Mouse (Mus musculus) intestine, embryonic 14.5 days (tissue): ENCODE results near the gene Oit1. TPM values are rescaled to one million over a fixed set of nuclear protein-coding genes. Genes with fewer than 3 reads are reported as not detected.

ENCODE experiments used
- ATAC-seq: fragments of 200-750 bp; cut with Nextera tagmentation; replicated peaks from 2 replicates; pipeline ENCODE4 v1.8.0; 2017; ENCODE audit warnings: low read depth, moderate number of reproducible peaks, moderate TSS enrichment, moderate library complexity; ENCODE audit not compliant: low FRiP score, low TSS enrichment
- DNase-seq: peaks from one replicate; pipeline ENCODE4 v3.0.0-alpha.2; 2018; ENCODE audit warnings: low spot score
- H3K27ac ChIP-seq: fragments of 300-500 bp; sonication (generic); 2 replicates; pipeline ENCODE4 v1.5.1; 2014; ENCODE audit warnings: low read depth, mild to moderate bottlenecking, control low read depth
- H3K27me3 ChIP-seq: fragments of 300-500 bp; sonication (generic); replicated peaks from 2 replicates; pipeline ENCODE4 v1.6.1; 2014; ENCODE audit warnings: low read length, control low read depth; ENCODE audit not compliant: control insufficient read depth, insufficient read depth
- H3K36me3 ChIP-seq: fragments of 300-500 bp; sonication (generic); 2 replicates; pipeline ENCODE4 v1.6.1; 2014; ENCODE audit warnings: low read length, control low read depth; ENCODE audit not compliant: control insufficient read depth, insufficient read depth
- H3K4me1 ChIP-seq: fragments of 300-500 bp; sonication (generic); replicated peaks from 2 replicates; pipeline ENCODE4 v1.6.1; 2014; ENCODE audit warnings: low read length, control low read depth, mixed read lengths; ENCODE audit not compliant: control insufficient read depth, insufficient read depth
- H3K4me2 ChIP-seq: fragments of 300-500 bp; sonication (generic); 2 replicates; pipeline ENCODE4 v1.6.1; 2014; ENCODE audit warnings: low read length
- H3K4me3 ChIP-seq: fragments of 300-500 bp; sonication (generic); 2 replicates; pipeline ENCODE4 v1.5.1; 2014; ENCODE audit warnings: low read depth, low read length, control low read depth, mixed read lengths
- H3K9ac ChIP-seq: fragments of 300-500 bp; sonication (generic); 2 replicates; pipeline ENCODE4 v1.6.1; 2014; ENCODE audit warnings: mild to moderate bottlenecking, low read length
- H3K9me3 ChIP-seq: fragments of 300-500 bp; sonication (generic); 2 replicates; pipeline ENCODE4 v1.6.1; 2016; ENCODE audit warnings: low read length, control low read depth; ENCODE audit not compliant: control insufficient read depth
- WGBS: fragments of 180-500 bp; shearing (Covaris S2); extraction: QIAGEN DNeasy Blood & Tissue Kit; methylation state at CpG from one replicate; pipeline ENCODE4 v1.1.7; 2014; 5-methylcytosine and 5-hydroxymethylcytosine counted together
- polyA plus RNA-seq: library from polyadenylated mRNA; unstranded; fragments of >200 nt; fragmentation: Nextera tagmentation; extraction: Ambion mirVana; gene quantifications from 2 replicates; pipeline ENCODE4 v1.2.1, GENCODE M21; 2014

The Oit1 gene
- polyA plus RNA-seq, 1 experiment from 2014 or later: 1.9 TPM

GRCm38 (mm10) chr14:8316366-8317193, 62.0 kb downstream of the Oit1 start:
- H3K36me3 ChIP-seq: no peaks in the 10 kb centered on the region
- DNase-seq: no peak
- H3K27me3 ChIP-seq: peaks cover 42% of the 10 kb centered on the region
- H3K4me2 ChIP-seq: peak overlapping the region; percentile 44
- H3K4me3 ChIP-seq: peak overlapping the region; percentile 23
- peaks cover 9% of the 10 kb centered on the region; the same call in 1 of the 2 replicates for H3K4me1 ChIP-seq
- 3% methylated on average over 23 of the region's 23 CpGs for WGBS
- no peak overlapping the region for H3K27ac ChIP-seq
- H3K9me3 ChIP-seq: no peaks in the 10 kb centered on the region
- no peak overlapping the region for H3K9ac ChIP-seq
- ATAC-seq: no peak

GRCm38 (mm10) chr14:8315169-8315568, 63.4 kb downstream of the Oit1 start:
- Histone ChIP-seq H3K4me2 (no peak overlapping the region), H3K27me3 (peaks cover 42% of the 10 kb centered on the region), H3K27ac (no peak overlapping the region), H3K4me3 (no peak overlapping the region), H3K9me3 (no peaks in the 10 kb centered on the region), H3K4me1 (peaks cover 9% of the 10 kb centered on the region; the same call in 1 of the 2 replicates), H3K36me3 (no peaks in the 10 kb centered on the region), H3K9ac (no peak overlapping the region)
- ATAC-seq: no peak
- 78% methylated on average over 6 of the region's 6 CpGs for whole genome bisulfite sequencing
- no peak for DNase-seq

- ATAC-seq (no peak), DNase-seq (no peak)
- Histone ChIP-seq H3K4me2 (no peak overlapping the region), H3K9ac (no peak overlapping the region), H3K36me3 (no peaks in the 10 kb centered on the region), H3K27me3 (peaks cover 42% of the 10 kb centered on the region), H3K27ac (no peak overlapping the region), H3K4me1 (peaks cover 14% of the 10 kb centered on the region; the same call in 1 of the 2 replicates), H3K9me3 (no peaks in the 10 kb centered on the region), H3K4me3 (no peak overlapping the region)
- WGBS: 23% methylated on average over 3 of the region's 3 CpGs
Observed at GRCm38 (mm10) chr14:8314536-8314935, 64.0 kb downstream of the Oit1 start.

GRCm38 (mm10) chr14:8313877-8314276, 64.7 kb downstream of the Oit1 start:
- Histone ChIP-seq H3K9ac (no peak overlapping the region), H3K4me2 (no peak overlapping the region), H3K27me3 (peaks cover 39% of the 10 kb centered on the region), H3K27ac (no peak overlapping the region), H3K4me3 (no peak overlapping the region), H3K9me3 (no peaks in the 10 kb centered on the region), H3K4me1 (peaks cover 14% of the 10 kb centered on the region; the same call in 1 of the 2 replicates), H3K36me3 (no peaks in the 10 kb centered on the region)
- ATAC-seq (no peak), DNase-seq (no peak)
- 42% methylated on average over 7 of the region's 7 CpGs for WGBS

- Histone ChIP-seq H3K27me3 (no peaks in the 10 kb centered on the region), H3K4me1 (0 out of 2 replicates have a peak, but pooled peaks cover 6% of the 10 kb centered on the region), H3K4me2 (0 out of 2 replicates have a peak overlapping the region, but pooled peaks have one; percentile 1), H3K4me3 (no peak overlapping the region), H3K9ac (no peak overlapping the region), H3K27ac (no peak overlapping the region), H3K9me3 (no peaks in the 10 kb centered on the region), H3K36me3 (no peaks in the 10 kb centered on the region)
- ATAC-seq (no peak), DNase-seq (no peak)
- WGBS: 17% methylated on average over 9 of the region's 9 CpGs
Observed at GRCm38 (mm10) chr14:8309621-8310141, 68.9 kb downstream of the Oit1 start.

GRCm38 (mm10) chr14:8308650-8309049, 69.9 kb downstream of the Oit1 start:
- Histone ChIP-seq H3K9ac (no peak overlapping the region), H3K4me2 (no peak overlapping the region), H3K27ac (no peak overlapping the region), H3K27me3 (no peaks in the 10 kb centered on the region), H3K4me3 (no peak overlapping the region), H3K4me1 (0 out of 2 replicates have a peak, but pooled peaks cover 6% of the 10 kb centered on the region), H3K36me3 (no peaks in the 10 kb centered on the region), H3K9me3 (no peaks in the 10 kb centered on the region)
- WGBS: 55% methylated on average over 3 of the region's 3 CpGs
- DNase-seq (no peak), ATAC-seq (no peak)

GRCm38 (mm10) chr14:8306884-8307283, 71.7 kb downstream of the Oit1 start:
- ATAC-seq (no peak), DNase-seq (no peak)
- Histone ChIP-seq H3K4me3 (no peak overlapping the region), H3K9ac (no peak overlapping the region), H3K4me2 (no peak overlapping the region), H3K27me3 (no peaks in the 10 kb centered on the region), H3K36me3 (no peaks in the 10 kb centered on the region), H3K4me1 (0 out of 2 replicates have a peak, but pooled peaks cover 6% of the 10 kb centered on the region), H3K27ac (no peak overlapping the region), H3K9me3 (no peaks in the 10 kb centered on the region)
- WGBS: 80% methylated on average over 6 of the region's 6 CpGs

GRCm38 (mm10) chr14:8305014-8305413, 73.5 kb downstream of the Oit1 start:
- DNase-seq: no peak
- H3K27ac ChIP-seq: no peak overlapping the region
- no peaks in the 10 kb centered on the region for H3K27me3 ChIP-seq
- no peak overlapping the region for H3K4me3 ChIP-seq
- H3K9ac ChIP-seq: no peak overlapping the region
- ATAC-seq: no peak
- 57% methylated on average over 3 of the region's 3 CpGs for WGBS
- no peaks in the 10 kb centered on the region for H3K36me3 ChIP-seq
- H3K4me2 ChIP-seq: no peak overlapping the region
- no peaks in the 10 kb centered on the region for H3K9me3 ChIP-seq
- H3K4me1 ChIP-seq: 0 out of 2 replicates have a peak, but pooled peaks cover 5% of the 10 kb centered on the region
